Mouse (Mus musculus): Measurements from ENCODE around the gene Zfp827. TPM values are rescaled to one million over a fixed set of nuclear protein-coding genes. Genes with fewer than 3 reads are reported as not detected.

Zfp827 gene
- 6.5 and 7.5 TPM in 2 replicates for polyA plus RNA-seq (2015; fragmentation: Nextera tagmentation; extraction: Ambion mirVana)

DNA sequence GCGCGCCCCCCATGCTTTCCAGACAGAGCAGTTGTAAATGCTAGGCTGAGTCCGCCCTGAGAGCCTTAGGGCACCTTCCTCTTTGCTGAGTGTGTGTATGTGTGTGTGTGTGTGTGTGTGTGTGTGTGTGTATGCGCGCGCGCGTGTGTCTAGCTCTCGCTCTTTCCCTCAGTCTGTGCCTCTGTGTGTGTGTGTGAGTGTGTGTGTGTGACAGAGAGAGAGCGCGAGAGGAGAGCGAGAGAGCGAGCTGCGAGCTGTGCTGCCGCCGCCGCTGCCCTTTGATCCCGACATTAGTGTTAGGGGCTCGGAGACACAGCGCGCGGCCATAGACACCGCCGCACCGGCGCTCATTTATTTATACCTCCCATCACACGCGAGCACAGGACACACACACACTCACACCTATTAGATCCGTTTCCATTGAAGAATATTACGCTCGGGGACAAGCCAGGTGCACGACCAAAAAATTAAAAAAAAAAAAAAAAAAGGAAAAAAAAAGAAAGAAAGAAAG is at the start of gene Zfp827:
TSS of gene Zfp827 (plus strand) at position 461 of the 511 bp plus-strand sequence.
- peak; percentile 24; the same call in 1 of the 2 replicates for ATAC-seq (ENCODE audit: borderline replicate concordance, extremely low read depth, low FRiP score, low TSS enrichment)

DNA sequence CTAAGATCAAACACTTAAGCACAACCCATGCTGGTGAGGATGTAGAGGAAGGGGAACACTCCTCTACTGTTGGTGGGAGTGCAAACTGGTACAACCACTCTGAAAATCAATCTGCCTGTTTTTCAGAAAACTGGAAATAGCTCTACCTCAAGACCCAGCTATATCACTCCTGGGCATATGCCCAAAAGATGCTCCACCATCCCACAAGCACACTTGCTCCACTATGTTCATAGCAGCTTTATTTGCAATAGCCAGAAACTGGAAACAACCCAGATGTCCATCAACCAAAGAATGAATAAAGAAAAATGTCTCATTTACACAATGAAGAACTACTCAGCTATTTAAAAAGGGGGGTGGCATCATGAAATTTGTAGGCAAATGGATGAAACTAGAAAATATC is 23.9 kb upstream of the Zfp827 start:
- Histone ChIP-seq H3K36me3 (no peaks in the 10 kb centered on the region), H3K9me3 (no peaks in the 10 kb centered on the region), H3K27me3 (no peaks in the 10 kb centered on the region), H3K4me1 (no peaks in the 10 kb centered on the region), H3K4me2 (no peak overlapping the region), H3K4me3 (no peak overlapping the region), H3K9ac (no peak overlapping the region), H3K27ac (no peak overlapping the region)
- no peak for ATAC-seq (ENCODE audit: borderline replicate concordance, extremely low read depth, low FRiP score, low TSS enrichment)

More for the DNA sequence above, at the start of gene Zfp827:
- WGBS, result 1% methylated on average over 31 of the region's 32 CpGs
- Histone ChIP-seq H3K36me3 (no peaks in the 10 kb centered on the region), H3K27ac (peak within 1 kb of the TSS; percentile 100), H3K9me3 (no peaks in the 10 kb centered on the region), H3K4me2 (peak within 1 kb of the TSS; percentile 85), H3K9ac (peak within 1 kb of the TSS; percentile 88), H3K4me3 (peak within 1 kb of the TSS; percentile 82), H3K4me1 (peaks cover 15% of the 10 kb centered on the region), H3K27me3 (no peaks in the 10 kb centered on the region)

- Histone ChIP-seq H3K27ac (no peak overlapping the region), H3K4me1 (no peaks in the 10 kb centered on the region), H3K36me3 (no peaks in the 10 kb centered on the region), H3K9me3 (no peaks in the 10 kb centered on the region), H3K4me2 (no peak overlapping the region), H3K9ac (no peak overlapping the region), H3K27me3 (no peaks in the 10 kb centered on the region), H3K4me3 (no peak overlapping the region)
- WGBS, result 64% methylated on average over 5 of the region's 5 CpGs
- ATAC-seq (ENCODE audit: borderline replicate concordance, extremely low read depth, low FRiP score, low TSS enrichment), result no peak
Measured at GRCm38 (mm10) chr8:79015061-79015460, 13.2 kb upstream of the Zfp827 start.

- Histone ChIP-seq H3K9ac (no peak overlapping the region), H3K4me1 (no peaks in the 10 kb centered on the region), H3K36me3 (no peaks in the 10 kb centered on the region), H3K27me3 (no peaks in the 10 kb centered on the region), H3K4me2 (no peak overlapping the region), H3K4me3 (no peak overlapping the region), H3K9me3 (no peaks in the 10 kb centered on the region), H3K27ac (no peak overlapping the region)
- 76% methylated on average over 4 of the region's 4 CpGs for WGBS
- no peak for ATAC-seq (ENCODE audit: borderline replicate concordance, extremely low read depth, low FRiP score, low TSS enrichment)
Measured at GRCm38 (mm10) chr8:79016076-79016475, 12.2 kb upstream of the Zfp827 start.

- 56% methylated on average over 6 of the region's 6 CpGs for WGBS
- no peak overlapping the region for H3K27ac ChIP-seq
- H3K4me2 ChIP-seq, result no peak overlapping the region
- no peaks in the 10 kb centered on the region for H3K36me3 ChIP-seq
- H3K27me3 ChIP-seq, result no peaks in the 10 kb centered on the region
- no peak for ATAC-seq (ENCODE audit: borderline replicate concordance, extremely low read depth, low FRiP score, low TSS enrichment)
- no peaks in the 10 kb centered on the region for H3K4me1 ChIP-seq
- no peaks in the 10 kb centered on the region for H3K9me3 ChIP-seq
- H3K9ac ChIP-seq, result no peak overlapping the region
- no peak overlapping the region for H3K4me3 ChIP-seq
Measured at GRCm38 (mm10) chr8:79016583-79016982, 11.7 kb upstream of the Zfp827 start.

GRCm38 (mm10) chr8:79023922-79024321 is 4.3 kb upstream of the Zfp827 start:
- H3K9ac ChIP-seq, result no peak overlapping the region
- H3K4me3 ChIP-seq, result no peak overlapping the region
- no peaks in the 10 kb centered on the region for H3K27me3 ChIP-seq
- WGBS, result 100% methylated on average over 1 of the region's 1 CpGs
- no peak for ATAC-seq (ENCODE audit: borderline replicate concordance, extremely low read depth, low FRiP score, low TSS enrichment)
- H3K9me3 ChIP-seq, result no peaks in the 10 kb centered on the region
- no peaks in the 10 kb centered on the region for H3K4me1 ChIP-seq
- no peak overlapping the region for H3K4me2 ChIP-seq
- no peak overlapping the region for H3K27ac ChIP-seq
- no peaks in the 10 kb centered on the region for H3K36me3 ChIP-seq

GRCm38 (mm10) chr8:79027319-79027718 is 918 bp upstream of the Zfp827 start:
- H3K9ac ChIP-seq, result peak overlapping the region; percentile 88; the same call in 1 of the 2 replicates
- 26% methylated on average over 3 of the region's 3 CpGs for WGBS
- H3K4me3 ChIP-seq, result peak overlapping the region; percentile 82
- peak overlapping the region; percentile 85; the same call in 1 of the 2 replicates for H3K4me2 ChIP-seq
- no peaks in the 10 kb centered on the region for H3K9me3 ChIP-seq
- H3K27me3 ChIP-seq, result no peaks in the 10 kb centered on the region
- H3K27ac ChIP-seq, result no peak overlapping the region
- H3K4me1 ChIP-seq, result peaks cover 9% of the 10 kb centered on the region
- H3K36me3 ChIP-seq, result no peaks in the 10 kb centered on the region
- ATAC-seq (ENCODE audit: borderline replicate concordance, extremely low read depth, low FRiP score, low TSS enrichment), result no peak

- peak overlapping the region; percentile 88 for H3K9ac ChIP-seq
- peak; percentile 27 for ATAC-seq (ENCODE audit: borderline replicate concordance, extremely low read depth, low FRiP score, low TSS enrichment)
- peaks cover 21% of the 10 kb centered on the region for H3K4me1 ChIP-seq
- no peaks in the 10 kb centered on the region for H3K36me3 ChIP-seq
- peak overlapping the region; percentile 85 for H3K4me2 ChIP-seq
- H3K27ac ChIP-seq, result peak overlapping the region; percentile 100
- WGBS, result under 1% methylated on average over 46 of the region's 56 CpGs
- H3K27me3 ChIP-seq, result no peaks in the 10 kb centered on the region
- H3K4me3 ChIP-seq, result peak overlapping the region; percentile 82
- no peaks in the 10 kb centered on the region for H3K9me3 ChIP-seq
Measured at GRCm38 (mm10) chr8:79028541-79029395, 531 bp downstream of the Zfp827 start.

DNA sequence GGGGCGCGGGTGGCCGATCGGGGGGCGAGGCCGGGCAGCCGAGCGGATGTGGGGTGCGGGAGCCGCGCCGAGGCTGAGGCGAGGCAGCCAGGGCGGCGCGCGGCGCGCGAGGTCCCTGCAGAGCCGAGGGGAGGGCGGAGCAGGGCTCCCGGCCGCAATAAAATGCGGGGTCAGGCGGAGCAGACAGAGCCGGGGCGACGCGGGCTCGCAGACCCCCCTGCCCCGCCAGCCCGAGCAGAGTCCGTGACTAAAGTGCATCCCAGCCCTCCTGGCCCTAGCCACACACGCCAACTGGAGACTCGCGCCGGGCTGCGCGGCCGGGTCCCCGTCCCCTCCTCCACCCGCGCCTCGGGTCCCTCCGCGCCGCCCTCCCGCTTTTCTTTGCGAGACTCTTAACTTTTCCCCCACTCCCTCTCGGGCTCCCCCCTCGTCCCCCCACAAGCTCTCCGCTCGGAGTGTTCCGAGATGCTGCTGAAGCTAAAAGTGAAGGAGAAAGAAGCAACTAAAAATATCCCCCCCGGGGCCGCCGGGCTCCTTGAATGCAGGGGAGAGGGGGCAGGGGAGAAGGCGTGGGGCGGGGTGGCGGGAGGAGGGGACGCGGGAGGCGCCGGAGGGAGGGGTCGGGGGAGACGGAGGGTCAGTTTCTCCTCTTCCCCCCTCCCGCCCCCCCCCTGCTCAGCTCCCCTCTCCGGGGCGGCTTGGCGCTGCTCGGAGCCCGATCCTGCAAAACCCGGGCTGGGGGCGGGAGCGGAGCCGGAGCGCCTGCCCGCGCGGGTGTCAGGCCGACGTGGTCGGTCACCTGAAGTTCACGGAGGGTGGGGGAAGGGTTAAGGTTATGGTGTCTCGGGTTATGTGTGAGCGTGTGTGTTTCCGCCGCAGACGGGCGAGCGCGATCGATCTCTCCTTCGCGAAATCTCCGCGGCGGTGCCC is 1.4 kb downstream of the Zfp827 start:
- WGBS, result under 1% methylated on average over 73 of the region's 99 CpGs
- peak overlapping the region; percentile 82 for H3K4me3 ChIP-seq
- peaks cover 21% of the 10 kb centered on the region for H3K4me1 ChIP-seq
- H3K9me3 ChIP-seq, result no peaks in the 10 kb centered on the region
- H3K9ac ChIP-seq, result peak overlapping the region; percentile 88
- ATAC-seq (ENCODE audit: borderline replicate concordance, extremely low read depth, low FRiP score, low TSS enrichment), result peak; percentile 82
- H3K27ac ChIP-seq, result peak overlapping the region; percentile 100
- H3K27me3 ChIP-seq, result no peaks in the 10 kb centered on the region
- peak overlapping the region; percentile 85 for H3K4me2 ChIP-seq
- H3K36me3 ChIP-seq, result no peaks in the 10 kb centered on the region

- peak overlapping the region; percentile 88 for H3K9ac ChIP-seq
- WGBS, result under 1% methylated on average over 53 of the region's 62 CpGs
- H3K36me3 ChIP-seq, result no peaks in the 10 kb centered on the region
- peak overlapping the region; percentile 82 for H3K4me3 ChIP-seq
- no peaks in the 10 kb centered on the region for H3K27me3 ChIP-seq
- peak overlapping the region; percentile 85 for H3K4me2 ChIP-seq
- H3K4me1 ChIP-seq, result peaks cover 21% of the 10 kb centered on the region
- no peaks in the 10 kb centered on the region for H3K9me3 ChIP-seq
- peak; percentile 17 for ATAC-seq (ENCODE audit: borderline replicate concordance, extremely low read depth, low FRiP score, low TSS enrichment)
- H3K27ac ChIP-seq, result peak overlapping the region; percentile 100
Measured at GRCm38 (mm10) chr8:79030326-79031265, 2.4 kb downstream of the Zfp827 start.

DNA sequence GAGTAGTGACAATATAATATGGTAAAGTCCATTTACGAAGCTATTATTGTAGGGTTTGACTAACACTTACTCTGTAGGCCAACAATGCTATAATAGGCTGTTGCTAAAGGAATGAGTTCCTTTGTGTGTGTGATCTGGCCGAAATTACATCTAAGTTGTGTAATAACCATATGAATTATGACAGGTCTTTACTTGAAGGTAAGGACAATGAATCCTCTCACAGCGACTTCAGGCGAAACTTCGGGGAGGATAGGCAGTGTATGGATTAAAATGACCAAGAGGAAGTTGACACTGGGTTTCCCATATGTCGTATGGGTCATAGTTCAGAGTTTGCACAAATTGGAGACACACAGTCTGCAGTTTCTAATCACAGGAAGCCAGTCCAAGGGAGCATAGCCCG is 9.3 kb downstream of the Zfp827 start:
- H3K9ac ChIP-seq, result no peak overlapping the region
- no peaks in the 10 kb centered on the region for H3K9me3 ChIP-seq
- no peak overlapping the region for H3K4me2 ChIP-seq
- no peak overlapping the region for H3K27ac ChIP-seq
- H3K4me1 ChIP-seq, result peaks cover 16% of the 10 kb centered on the region
- no peaks in the 10 kb centered on the region for H3K27me3 ChIP-seq
- ATAC-seq (ENCODE audit: borderline replicate concordance, extremely low read depth, low FRiP score, low TSS enrichment), result no peak
- H3K36me3 ChIP-seq, result 0 out of 2 replicates have a peak, but pooled peaks cover 4% of the 10 kb centered on the region
- WGBS, result 74% methylated on average over 7 of the region's 7 CpGs
- H3K4me3 ChIP-seq, result no peak overlapping the region

All from lung, embryonic 15.5 days (tissue).